Mouse (Mus musculus): ENCODE results near the gene Gjd2. TPM values are rescaled to one million over a fixed set of nuclear protein-coding genes. Genes with fewer than 3 reads are reported as not detected.

Gjd2 gene
- total and polyA plus RNA-seq, 2 experiments from 2014 or later: 11.1 to 73.3 TPM

- no peak for DNase-seq (ENCODE audit: low spot score)
- H3K4me3 ChIP-seq (ENCODE audit: low read depth, low read length): no peak overlapping the region
- H3K36me3 ChIP-seq (ENCODE audit: insufficient read depth, low read length): no peaks in the 10 kb centered on the region
- H3K4me1 ChIP-seq (ENCODE audit: insufficient read depth, low read length): no peaks in the 10 kb centered on the region
- ATAC-seq (ENCODE audit: low FRiP score): no peak
- no peak overlapping the region for H3K4me2 ChIP-seq (ENCODE audit: low read depth, low read length, poor library complexity, severe bottlenecking)
- H3K9me3 ChIP-seq (ENCODE audit: low read length): no peaks in the 10 kb centered on the region
- H3K9ac ChIP-seq (replicated peaks; ENCODE audit: low read length, poor library complexity, severe bottlenecking): no peak overlapping the region
- 81% methylated on average over 2 of the region's 2 CpGs for WGBS
- H3K27me3 ChIP-seq (ENCODE audit: insufficient read depth, low read length): no peaks in the 10 kb centered on the region
- H3K27ac ChIP-seq (ENCODE audit: low read depth, low read length): no peak overlapping the region
- TF ChIP-seq CTCF (IDR thresholded peaks at IDR 0.05): no peak
Measured at GRCm38 (mm10) chr2:114008321-114008720, 5.1 kb downstream of the Gjd2 start.

- no peaks in the 10 kb centered on the region for H3K27me3 ChIP-seq (ENCODE audit: insufficient read depth, low read length)
- no peaks in the 10 kb centered on the region for H3K4me1 ChIP-seq (ENCODE audit: insufficient read depth, low read length)
- H3K4me3 ChIP-seq (ENCODE audit: low read depth, low read length): no peak overlapping the region
- no peak for TF ChIP-seq CTCF (IDR thresholded peaks at IDR 0.05)
- no peaks in the 10 kb centered on the region for H3K9me3 ChIP-seq (ENCODE audit: low read length)
- no peak overlapping the region for H3K9ac ChIP-seq (replicated peaks; ENCODE audit: low read length, poor library complexity, severe bottlenecking)
- no peak overlapping the region for H3K27ac ChIP-seq (ENCODE audit: low read depth, low read length)
- DNase-seq (ENCODE audit: low spot score): no peak
- no peak overlapping the region for H3K4me2 ChIP-seq (ENCODE audit: low read depth, low read length, poor library complexity, severe bottlenecking)
- WGBS: 55% methylated on average over 8 of the region's 8 CpGs
- no peaks in the 10 kb centered on the region for H3K36me3 ChIP-seq (ENCODE audit: insufficient read depth, low read length)
- no peak for ATAC-seq (ENCODE audit: low FRiP score)
Measured at GRCm38 (mm10) chr2:113997484-113997883, 15.9 kb downstream of the Gjd2 start.

- no peak overlapping the region for H3K9ac ChIP-seq (replicated peaks; ENCODE audit: low read length, poor library complexity, severe bottlenecking)
- no peak overlapping the region for H3K4me3 ChIP-seq (ENCODE audit: low read depth, low read length)
- no peaks in the 10 kb centered on the region for H3K27me3 ChIP-seq (ENCODE audit: insufficient read depth, low read length)
- H3K9me3 ChIP-seq (ENCODE audit: low read length): no peaks in the 10 kb centered on the region
- H3K36me3 ChIP-seq (ENCODE audit: insufficient read depth, low read length): no peaks in the 10 kb centered on the region
- no peak overlapping the region for H3K27ac ChIP-seq (ENCODE audit: low read depth, low read length)
- DNase-seq (ENCODE audit: low spot score): no peak
- no peaks in the 10 kb centered on the region for H3K4me1 ChIP-seq (ENCODE audit: insufficient read depth, low read length)
- no peak for TF ChIP-seq CTCF (IDR thresholded peaks at IDR 0.05)
- H3K4me2 ChIP-seq (ENCODE audit: low read depth, low read length, poor library complexity, severe bottlenecking): no peak overlapping the region
- ATAC-seq (ENCODE audit: low FRiP score): no peak
Measured at GRCm38 (mm10) chr2:113996930-113997329, 16.5 kb downstream of the Gjd2 start.

- Histone ChIP-seq H3K9me3 (ENCODE audit: low read length) (no peaks in the 10 kb centered on the region), H3K4me2 (ENCODE audit: low read depth, low read length, poor library complexity, severe bottlenecking) (no peak overlapping the region), H3K27me3 (ENCODE audit: insufficient read depth, low read length) (no peaks in the 10 kb centered on the region), H3K4me1 (ENCODE audit: insufficient read depth, low read length) (no peaks in the 10 kb centered on the region), H3K36me3 (ENCODE audit: insufficient read depth, low read length) (no peaks in the 10 kb centered on the region), H3K9ac (replicated peaks; ENCODE audit: low read length, poor library complexity, severe bottlenecking) (no peak overlapping the region), H3K27ac (ENCODE audit: low read depth, low read length) (no peak overlapping the region), H3K4me3 (ENCODE audit: low read depth, low read length) (no peak overlapping the region)
- WGBS: 84% methylated on average over 2 of the region's 2 CpGs
- ATAC-seq (ENCODE audit: low FRiP score) (no peak), DNase-seq (ENCODE audit: low spot score) (no peak)
- no peak for TF ChIP-seq CTCF (IDR thresholded peaks at IDR 0.05)
Measured at GRCm38 (mm10) chr2:113984890-113985289, 28.5 kb downstream of the Gjd2 start.

GRCm38 (mm10) chr2:113980664-113981063 lies 32.8 kb downstream of the Gjd2 start:
- 0 out of 2 replicates have a peak, but pooled peaks have one; percentile 47 for ATAC-seq (ENCODE audit: low FRiP score)
- Histone ChIP-seq H3K9ac (replicated peaks; ENCODE audit: low read length, poor library complexity, severe bottlenecking) (no peak overlapping the region), H3K27me3 (ENCODE audit: insufficient read depth, low read length) (no peaks in the 10 kb centered on the region), H3K4me1 (ENCODE audit: insufficient read depth, low read length) (no peaks in the 10 kb centered on the region), H3K9me3 (ENCODE audit: low read length) (no peaks in the 10 kb centered on the region), H3K4me2 (ENCODE audit: low read depth, low read length, poor library complexity, severe bottlenecking) (no peak overlapping the region), H3K27ac (ENCODE audit: low read depth, low read length) (no peak overlapping the region), H3K36me3 (ENCODE audit: insufficient read depth, low read length) (no peaks in the 10 kb centered on the region), H3K4me3 (ENCODE audit: low read depth, low read length) (no peak overlapping the region)
- WGBS: 30% methylated on average over 8 of the region's 8 CpGs
- no peak for TF ChIP-seq CTCF (IDR thresholded peaks at IDR 0.05)
- DNase-seq (ENCODE audit: low spot score): peak; percentile 65

- H3K27ac ChIP-seq (ENCODE audit: low read depth, low read length): no peak overlapping the region
- DNase-seq (ENCODE audit: low spot score) (no peak), ATAC-seq (ENCODE audit: low FRiP score) (no peak)
- no peaks in the 10 kb centered on the region for H3K9me3 ChIP-seq (ENCODE audit: low read length)
- H3K27me3 ChIP-seq (ENCODE audit: insufficient read depth, low read length): no peaks in the 10 kb centered on the region
- H3K4me2 ChIP-seq (ENCODE audit: low read depth, low read length, poor library complexity, severe bottlenecking): no peak overlapping the region
- whole genome bisulfite sequencing: 48% methylated on average over 5 of the region's 5 CpGs
- H3K4me3 ChIP-seq (ENCODE audit: low read depth, low read length): no peak overlapping the region
- H3K36me3 ChIP-seq (ENCODE audit: insufficient read depth, low read length): no peaks in the 10 kb centered on the region
- H3K4me1 ChIP-seq (ENCODE audit: insufficient read depth, low read length): no peaks in the 10 kb centered on the region
- no peak for TF ChIP-seq CTCF (IDR thresholded peaks at IDR 0.05)
- no peak overlapping the region for H3K9ac ChIP-seq (replicated peaks; ENCODE audit: low read length, poor library complexity, severe bottlenecking)
Measured at GRCm38 (mm10) chr2:113978151-113978771, 35.2 kb downstream of the Gjd2 start.

Data from midbrain, postnatal 0 days (tissue).